Mouse (Mus musculus) small intestine, adult 2 months (tissue): Measurements from ENCODE around the gene Crtc3.

Experiments used
- CTCF ChIP-seq: fragments of 200-500 bp; IDR thresholded peaks from 2 replicates; pipeline ENCODE4 v1.5.1; 2012; ENCODE audit warnings: low read depth, mild to moderate bottlenecking, control low read depth, inconsistent platforms, low read length, moderate library complexity, mixed read lengths; ENCODE audit not compliant: insufficient replicate concordance, insufficient read length; ENCODE audit errors: extremely low read depth
- POLR2A ChIP-seq: fragments of 200-500 bp; IDR thresholded peaks from 2 replicates; pipeline ENCODE4 v1.6.1; 2012; ENCODE audit warnings: low read depth, mild to moderate bottlenecking, control low read depth, inconsistent platforms, low read length, moderate library complexity

DNA sequence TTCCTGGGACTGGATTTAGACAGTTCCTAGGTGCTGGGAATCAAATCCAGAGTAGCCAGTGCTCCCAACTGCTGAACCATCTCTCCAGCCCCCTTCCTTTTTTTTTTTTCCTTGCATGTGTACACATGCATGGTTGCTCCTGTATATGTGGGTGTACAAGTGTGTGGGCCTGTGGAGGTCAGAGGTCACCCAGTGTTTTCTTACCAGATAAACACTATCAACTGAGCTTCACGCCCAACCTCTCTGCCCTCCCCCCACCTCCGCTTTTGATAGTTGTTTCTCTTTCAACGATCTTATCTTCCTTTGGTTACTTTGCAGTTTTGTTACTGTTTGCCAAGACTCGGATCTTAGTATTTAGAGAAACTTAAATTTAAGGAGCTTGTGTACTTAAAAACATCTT lies 8.2 kb upstream of the Crtc3 start:
- TF ChIP-seq POLR2A, result no peak
- TF ChIP-seq CTCF, result no peak
